ENCODE assay signal across 10 mouse cellular contexts in the genomic region with DNA sequence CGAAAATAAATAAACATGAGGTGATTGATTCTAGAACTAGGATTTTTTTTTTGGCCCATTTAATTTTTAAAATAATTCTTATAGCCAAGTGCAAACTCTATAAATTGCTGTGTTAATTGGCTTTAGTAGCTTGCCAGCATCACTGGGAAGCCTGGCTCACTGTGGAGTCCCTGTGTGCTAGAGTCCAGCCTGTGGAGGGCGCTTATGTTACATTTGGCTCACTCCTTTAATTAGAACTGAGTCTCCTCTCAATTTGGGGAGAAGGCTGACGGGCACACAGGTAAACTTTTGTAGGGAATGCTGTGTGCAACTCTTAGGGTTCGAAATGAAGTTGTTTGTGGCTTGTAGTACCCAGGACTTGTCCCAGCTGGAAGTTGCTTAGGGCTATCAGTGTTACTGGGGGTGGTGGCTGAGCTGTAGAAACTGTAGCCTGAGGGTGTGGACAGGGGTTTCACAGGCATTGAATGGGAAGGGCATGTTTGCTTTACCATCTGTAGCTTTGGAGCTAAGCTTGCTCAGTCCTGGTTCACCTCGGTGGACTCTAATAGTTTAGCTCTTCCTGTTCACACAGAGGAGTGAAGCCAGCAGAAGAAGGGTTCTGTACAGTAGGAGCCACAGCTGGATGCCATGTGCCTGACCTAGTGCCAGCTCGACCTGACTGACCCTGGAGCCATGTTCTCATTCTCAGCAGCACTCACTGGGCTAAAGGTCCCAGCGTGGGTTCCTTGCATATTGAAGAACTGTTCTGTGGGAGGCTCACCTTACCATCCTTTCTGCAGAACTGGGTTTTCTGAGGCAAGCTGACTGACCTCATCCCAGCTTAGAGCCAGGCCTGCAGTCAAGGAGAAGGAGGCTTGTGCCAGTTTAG. TPM values are rescaled to one million over a fixed set of nuclear protein-coding genes. Genes with fewer than 3 reads are reported as not detected.
DNase-seq lines count a peak whose midpoint lies in the region; ATAC-seq and TF ChIP-seq lines count a peak whose summit lies in the region.
"Had no signal": no experiment of that assay in that cellular context is flagged by ENCODE, and none has a peak within 500 bp of the region (broad histone marks: within the 10 kb centered on the region; RNA-seq: fewer than 3 reads in every experiment).

No protein-coding gene starts in this region.

- no peak overlapping the region for H3K4me3 ChIP-seq in gastrocnemius, adult 2 months
- H3K4me3 ChIP-seq in limb, embryonic 13.5 days: no peak overlapping the region
- H3K4me3 ChIP-seq in limb, embryonic 10.5 days: no peak overlapping the region
- H3K4me3 ChIP-seq in brown adipose tissue, adult 24 weeks (ENCODE audit: insufficient read depth, low read depth, low read length): no peak overlapping the region
- no peak overlapping the region for H3K4me3 ChIP-seq in thymus, adult 2 months (ENCODE audit: control insufficient read depth, insufficient read depth, low read length)

- peak; percentile 68 for DNase-seq in gastrocnemius, adult 2 months
- DNase-seq in gastrocnemius, adult 18-20 months (ENCODE audit: low spot score): no peak
- DNase-seq in limb, embryonic 10.5 days (ENCODE audit: low spot score): no peak
- DNase-seq in kidney, postnatal 36 days: peak; percentile 53 to 56
- no peak for DNase-seq in thymus, adult 2 months
- DNase-seq in cerebellum, adult 11 months: no peak
- DNase-seq: cerebellum, adult 8-10 months; lung, postnatal 36 days had no signal

- no peak for ATAC-seq in limb, embryonic 13.5 days (ENCODE audit: low FRiP score, low read depth)

- intact Hi-C loops in gastrocnemius, adult 2 months (cut with DNase I): no loop called here

- TF ChIP-seq CTCF in gastrocnemius, adult 2 months (IDR thresholded peaks at IDR 0.05): peak; percentile 68
- TF ChIP-seq CTCF in thymus, adult 2 months (IDR thresholded peaks at IDR 0.05; ENCODE audit: borderline replicate concordance, control insufficient read depth, extremely low read depth, insufficient read depth, low read length, poor library complexity): no peak

- peak overlapping the region; percentile 57 for H3K27ac ChIP-seq in gastrocnemius, adult 2 months
- peak overlapping the region; percentile 22; the same call in 1 of the 2 replicates for H3K27ac ChIP-seq in limb, embryonic 13.5 days
- H3K27ac ChIP-seq in limb, embryonic 10.5 days: no peak overlapping the region
- H3K27ac ChIP-seq in brown adipose tissue, adult 24 weeks (replicated peaks; ENCODE audit: low read depth, low read length): peak overlapping the region; percentile 50
- no peak overlapping the region for H3K27ac ChIP-seq in thymus, adult 2 months (ENCODE audit: control insufficient read depth, insufficient read depth, low read length)

- H3K4me2 ChIP-seq in limb, embryonic 13.5 days (replicated peaks): no peak overlapping the region

- no peak overlapping the region for H3K9ac ChIP-seq in limb, embryonic 13.5 days

- no peaks in the 10 kb centered on the region for H3K9me3 ChIP-seq in limb, embryonic 13.5 days
- H3K9me3 ChIP-seq in limb, embryonic 10.5 days (replicated peaks): no peaks in the 10 kb centered on the region

- H3K27me3 ChIP-seq in limb, embryonic 13.5 days: no peaks in the 10 kb centered on the region
- no peaks in the 10 kb centered on the region for H3K27me3 ChIP-seq in limb, embryonic 10.5 days (ENCODE audit: low read depth, poor library complexity, severe bottlenecking)
- H3K27me3 ChIP-seq in thymus, adult 2 months (ENCODE audit: control insufficient read depth, insufficient read depth, low read length): no peaks in the 10 kb centered on the region

- 63% methylated on average over 7 of the region's 7 CpGs for WGBS in limb, embryonic 13.5 days
- 79% methylated on average over 7 of the region's 7 CpGs for WGBS in limb, embryonic 10.5 days
- WGBS in thymus, adult 2 months: 90% methylated on average over 7 of the region's 7 CpGs

- TF ChIP-seq POLR2A in thymus, adult 2 months (IDR thresholded peaks at IDR 0.05; ENCODE audit: control insufficient read depth, extremely low read depth, insufficient read depth, low read length, poor library complexity): no peak

- H3K36me3 ChIP-seq in limb, embryonic 13.5 days: peaks cover 78% of the 10 kb centered on the region
- peaks cover 94% of the 10 kb centered on the region for H3K36me3 ChIP-seq in limb, embryonic 10.5 days
- H3K36me3 ChIP-seq in thymus, adult 2 months (ENCODE audit: control insufficient read depth, insufficient read depth, low read length): peaks cover 38% of the 10 kb centered on the region

- peaks cover 36% of the 10 kb centered on the region for H3K4me1 ChIP-seq in limb, embryonic 13.5 days
- H3K4me1 ChIP-seq in limb, embryonic 10.5 days: peaks cover 10% of the 10 kb centered on the region
- H3K4me1 ChIP-seq in brown adipose tissue, adult 24 weeks (ENCODE audit: control insufficient read depth, insufficient read depth, insufficient read length, low read length): peaks cover 11% of the 10 kb centered on the region; the same call in 1 of the 2 replicates
- H3K4me1 ChIP-seq in thymus, adult 2 months (replicated peaks; ENCODE audit: control insufficient read depth, insufficient read depth, low read length): no peaks in the 10 kb centered on the region

RNA-seq across cellular contexts. Expression of gene Mn1, which starts 38.8 kb away (rescaled TPM):
- total RNA-seq in gastrocnemius, adult 2 months (2021): 10 to 100 TPM; 43.9 to 85.9 TPM
- 10 to 100 TPM; 34.5 to 75.8 TPM for total RNA-seq in gastrocnemius, adult 18-20 months (2021)
- 22.8 and 22.9 TPM in 2 replicates for polyA plus RNA-seq in limb, embryonic 13.5 days (2015; fragmentation: Nextera tagmentation; extraction: Ambion mirVana)
- polyA plus RNA-seq in limb, embryonic 10.5 days (2016; fragmentation: Nextera tagmentation; extraction: Ambion mirVana): 7.4 and 13.1 TPM in 2 replicates
- polyA plus RNA-seq in brown adipose tissue, adult 24 weeks (2012; ENCODE audit: insufficient read depth, insufficient read length, missing spikeins): 1.2 and 2.6 TPM in 2 replicates
- polyA plus RNA-seq in thymus, adult 2 months (2012; rRNA removed): 2.4 and 3.4 TPM in 2 replicates

RNA-seq across cellular contexts. Expression of gene Pitpnb, which starts 47.8 kb away (rescaled TPM):
- 10 to 100 TPM; 20.7 to 25.8 TPM for total RNA-seq in gastrocnemius, adult 2 months (2021)
- total RNA-seq in gastrocnemius, adult 18-20 months (2021): 10 to 100 TPM; 21.1 to 22.0 TPM
- 114 and 116 TPM in 2 replicates for polyA plus RNA-seq in limb, embryonic 13.5 days (2015; fragmentation: Nextera tagmentation; extraction: Ambion mirVana)
- polyA plus RNA-seq in limb, embryonic 10.5 days (2016; fragmentation: Nextera tagmentation; extraction: Ambion mirVana): 136 and 137 TPM in 2 replicates
- polyA plus RNA-seq in brown adipose tissue, adult 24 weeks (2012; ENCODE audit: insufficient read depth, insufficient read length, missing spikeins): 56.3 and 74.1 TPM in 2 replicates
- polyA plus RNA-seq in thymus, adult 2 months (2012; rRNA removed): 70.0 and 79.4 TPM in 2 replicates

Comparison
In these comparisons a context has a peak if more than half of its experiments do, and no peak if none do; other contexts are left out.
1. DNase-seq: peak in gastrocnemius, adult 2 months (single experiment) and kidney, postnatal 36 days (2 of 2); none in gastrocnemius, adult 18-20 months (single experiment), limb, embryonic 10.5 days (single experiment), thymus, adult 2 months (single experiment) and cerebellum, adult 11 months (single experiment).
2. H3K27ac ChIP-seq: peak in gastrocnemius, adult 2 months (single experiment), limb, embryonic 13.5 days (single experiment) and brown adipose tissue, adult 24 weeks (single experiment); none in limb, embryonic 10.5 days (single experiment) and thymus, adult 2 months (single experiment).